Mouse (Mus musculus) midbrain, embryonic 11.5 days (tissue): ENCODE measurements around the gene Rusc2. TPM values are rescaled to one million over a fixed set of nuclear protein-coding genes. Genes with fewer than 3 reads are reported as not detected.

Experiments used
- ATAC-seq: fragments of 200-750 bp; cut with Nextera tagmentation; 2 replicates; pipeline ENCODE4 v1.8.0; 2017; ENCODE audit warnings: moderate TSS enrichment, moderate library complexity; ENCODE audit not compliant: low FRiP score
- DNase-seq: peaks from one replicate; pipeline ENCODE4 v3.0.0; 2015; ENCODE audit warnings: low spot score; ENCODE audit errors: missing footprints
- H3K27ac ChIP-seq: fragments of 300-500 bp; sonication (generic); 2 replicates; pipeline ENCODE4 v1.5.1; 2014; ENCODE audit warnings: low read depth, low read length
- H3K27me3 ChIP-seq: fragments of 300-500 bp; sonication (generic); 2 replicates; pipeline ENCODE4 v1.6.1; 2014; ENCODE audit warnings: mild to moderate bottlenecking, low read length, moderate library complexity, mixed read lengths; ENCODE audit not compliant: control insufficient read depth, insufficient read depth
- H3K36me3 ChIP-seq: fragments of 300-500 bp; sonication (generic); 2 replicates; pipeline ENCODE4 v1.6.1; 2014; ENCODE audit warnings: mild to moderate bottlenecking, low read length, moderate library complexity, mixed read lengths; ENCODE audit not compliant: control insufficient read depth, insufficient read depth
- H3K4me1 ChIP-seq: fragments of 300-500 bp; sonication (generic); 2 replicates; pipeline ENCODE4 v1.6.1; 2014; ENCODE audit warnings: low read length; ENCODE audit not compliant: control insufficient read depth, insufficient read depth
- H3K4me2 ChIP-seq: fragments of 300-500 bp; sonication (generic); 2 replicates; pipeline ENCODE4 v1.6.1; 2014; ENCODE audit warnings: mild to moderate bottlenecking, moderate library complexity
- H3K4me3 ChIP-seq: fragments of 300-500 bp; sonication (generic); 2 replicates; pipeline ENCODE4 v1.5.1; 2014; ENCODE audit warnings: low read depth, low read length
- H3K9ac ChIP-seq: fragments of 300-500 bp; sonication (generic); 2 replicates; pipeline ENCODE4 v1.6.1; 2014; ENCODE audit warnings: low read length
- H3K9me3 ChIP-seq: fragments of 300-500 bp; sonication (generic); 2 replicates; pipeline ENCODE4 v1.6.1; 2016; ENCODE audit warnings: low read length; ENCODE audit not compliant: control insufficient read depth
- WGBS: fragments of 180-500 bp; shearing (Covaris S2); extraction: QIAGEN DNeasy Blood & Tissue Kit; methylation state at CpG from one replicate; pipeline ENCODE4 v1.1.7; 2014; 5-methylcytosine and 5-hydroxymethylcytosine counted together
- polyA plus RNA-seq: library from polyadenylated mRNA; unstranded; fragments of >200 nt; fragmentation: Nextera tagmentation; extraction: Ambion mirVana; gene quantifications from 2 replicates; pipeline ENCODE4 v1.2.1, GENCODE M21; 2014

Gene Rusc2
- polyA plus RNA-seq, 1 experiment from 2014 or later = 13.7 TPM

DNA sequence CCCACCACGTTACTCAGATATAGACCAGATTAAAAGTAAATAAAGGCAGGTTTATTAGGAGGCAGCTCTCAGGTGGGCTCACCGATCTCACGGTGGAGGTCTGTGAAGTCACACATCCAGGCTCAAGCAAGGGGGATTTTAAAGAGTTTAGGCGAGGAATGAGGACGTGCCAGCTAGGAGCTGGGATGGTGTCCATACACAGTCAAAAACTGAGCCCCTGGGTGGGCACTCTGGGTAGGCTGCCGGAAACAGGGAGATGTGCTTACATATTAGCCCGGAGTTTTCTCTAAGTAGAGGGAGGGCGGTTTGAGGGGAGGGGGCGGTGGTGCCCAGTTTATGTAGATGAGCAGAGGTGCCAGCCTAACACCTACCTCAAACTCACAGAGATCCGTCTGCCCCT is 828 bp upstream of the Rusc2 start:
- no peak overlapping the region for H3K9ac ChIP-seq
- peak overlapping the region; percentile 57 for H3K4me3 ChIP-seq
- 59% methylated on average over 10 of the region's 10 CpGs for WGBS
- DNase-seq (no peak), ATAC-seq (no peak)
- H3K9me3 ChIP-seq = no peaks in the 10 kb centered on the region
- H3K4me1 ChIP-seq = peaks cover 8% of the 10 kb centered on the region
- H3K36me3 ChIP-seq = no peaks in the 10 kb centered on the region
- peak overlapping the region; percentile 64 for H3K4me2 ChIP-seq
- no peaks in the 10 kb centered on the region for H3K27me3 ChIP-seq
- H3K27ac ChIP-seq = no peak overlapping the region

GRCm38 (mm10) chr4:43382155-43383020 is 609 bp downstream of the Rusc2 start:
- Histone ChIP-seq H3K27me3 (no peaks in the 10 kb centered on the region), H3K9ac (peak overlapping the region; percentile 74), H3K4me3 (peak overlapping the region; percentile 57), H3K9me3 (no peaks in the 10 kb centered on the region), H3K4me1 (peaks cover 8% of the 10 kb centered on the region), H3K27ac (no peak overlapping the region), H3K4me2 (peak overlapping the region; percentile 64), H3K36me3 (no peaks in the 10 kb centered on the region)
- DNase-seq (no peak), ATAC-seq (peak; percentile 82)
- 11% methylated on average over 21 of the region's 33 CpGs for WGBS

GRCm38 (mm10) chr4:43383246-43384082 is 1.7 kb downstream of the Rusc2 start:
- ATAC-seq = no peak
- H3K4me2 ChIP-seq = no peak overlapping the region
- H3K9ac ChIP-seq = no peak overlapping the region
- H3K27me3 ChIP-seq = no peaks in the 10 kb centered on the region
- H3K36me3 ChIP-seq = no peaks in the 10 kb centered on the region
- 75% methylated on average over 11 of the region's 11 CpGs for whole genome bisulfite sequencing
- no peak for DNase-seq
- peaks cover 8% of the 10 kb centered on the region for H3K4me1 ChIP-seq
- no peak overlapping the region for H3K27ac ChIP-seq
- no peaks in the 10 kb centered on the region for H3K9me3 ChIP-seq
- H3K4me3 ChIP-seq = no peak overlapping the region

- ATAC-seq (no peak), DNase-seq (no peak)
- H3K9ac ChIP-seq = no peak overlapping the region
- no peaks in the 10 kb centered on the region for H3K36me3 ChIP-seq
- WGBS = 85% methylated on average over 5 of the region's 5 CpGs
- H3K27ac ChIP-seq = no peak overlapping the region
- H3K4me1 ChIP-seq = peaks cover 8% of the 10 kb centered on the region
- H3K27me3 ChIP-seq = no peaks in the 10 kb centered on the region
- H3K4me2 ChIP-seq = no peak overlapping the region
- no peak overlapping the region for H3K4me3 ChIP-seq
- no peaks in the 10 kb centered on the region for H3K9me3 ChIP-seq
Measured at GRCm38 (mm10) chr4:43384083-43384460, 2.3 kb downstream of the Rusc2 start.

DNA sequence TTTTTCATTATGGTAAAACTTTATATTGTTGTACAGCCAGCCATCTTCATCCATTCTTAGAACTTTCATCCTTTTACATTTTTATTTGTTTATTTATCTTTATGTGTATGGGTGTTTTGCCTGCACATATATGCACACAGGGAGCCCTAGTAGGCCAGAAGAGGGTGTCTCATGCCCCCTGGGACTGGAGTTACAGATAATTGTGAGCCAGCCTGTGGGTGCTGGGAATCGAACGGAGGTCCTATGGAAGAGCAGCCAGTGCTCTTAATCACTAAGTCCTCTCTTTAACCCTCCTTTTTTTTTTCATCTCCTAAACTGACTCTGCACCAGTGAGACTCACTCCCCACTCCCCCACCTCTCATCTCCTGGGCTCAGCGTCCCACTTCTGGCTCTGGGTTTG is 2.8 kb downstream of the Rusc2 start:
- Histone ChIP-seq H3K27ac (no peak overlapping the region), H3K4me2 (no peak overlapping the region), H3K4me3 (no peak overlapping the region), H3K9ac (no peak overlapping the region), H3K9me3 (no peaks in the 10 kb centered on the region), H3K4me1 (peaks cover 8% of the 10 kb centered on the region), H3K27me3 (no peaks in the 10 kb centered on the region), H3K36me3 (no peaks in the 10 kb centered on the region)
- no peak for DNase-seq
- ATAC-seq = no peak
- WGBS = 92% methylated on average over 3 of the region's 3 CpGs

GRCm38 (mm10) chr4:43386932-43387331 is 5.2 kb downstream of the Rusc2 start:
- DNase-seq (no peak), ATAC-seq (no peak)
- no peaks in the 10 kb centered on the region for H3K36me3 ChIP-seq
- no peak overlapping the region for H3K4me2 ChIP-seq
- no peaks in the 10 kb centered on the region for H3K9me3 ChIP-seq
- no peak overlapping the region for H3K9ac ChIP-seq
- H3K27me3 ChIP-seq = no peaks in the 10 kb centered on the region
- H3K4me3 ChIP-seq = no peak overlapping the region
- H3K4me1 ChIP-seq = peaks cover 2% of the 10 kb centered on the region; the same call in 1 of the 2 replicates
- H3K27ac ChIP-seq = no peak overlapping the region

DNA sequence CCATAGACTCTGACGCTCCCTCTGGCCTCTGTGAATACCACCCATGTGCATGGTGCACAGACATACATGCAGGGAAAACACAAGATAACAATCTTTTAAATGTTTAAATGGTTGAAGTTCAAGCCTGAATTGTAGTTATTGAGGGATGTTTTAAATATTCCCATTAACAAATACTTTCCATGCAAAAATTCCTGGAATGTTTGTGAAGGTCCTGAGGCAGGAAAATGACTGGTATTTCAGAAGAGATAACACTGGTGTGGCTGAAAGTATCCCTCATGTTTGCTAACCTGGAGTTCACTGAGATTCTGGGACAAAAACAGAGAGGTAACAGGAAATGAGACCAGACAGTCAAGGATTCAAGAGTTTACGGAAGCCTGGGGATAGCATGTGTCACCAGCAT is 7.6 kb downstream of the Rusc2 start:
- Histone ChIP-seq H3K27ac (no peak overlapping the region), H3K9me3 (no peaks in the 10 kb centered on the region)
- WGBS = 88% methylated on average over 2 of the region's 2 CpGs

DNA sequence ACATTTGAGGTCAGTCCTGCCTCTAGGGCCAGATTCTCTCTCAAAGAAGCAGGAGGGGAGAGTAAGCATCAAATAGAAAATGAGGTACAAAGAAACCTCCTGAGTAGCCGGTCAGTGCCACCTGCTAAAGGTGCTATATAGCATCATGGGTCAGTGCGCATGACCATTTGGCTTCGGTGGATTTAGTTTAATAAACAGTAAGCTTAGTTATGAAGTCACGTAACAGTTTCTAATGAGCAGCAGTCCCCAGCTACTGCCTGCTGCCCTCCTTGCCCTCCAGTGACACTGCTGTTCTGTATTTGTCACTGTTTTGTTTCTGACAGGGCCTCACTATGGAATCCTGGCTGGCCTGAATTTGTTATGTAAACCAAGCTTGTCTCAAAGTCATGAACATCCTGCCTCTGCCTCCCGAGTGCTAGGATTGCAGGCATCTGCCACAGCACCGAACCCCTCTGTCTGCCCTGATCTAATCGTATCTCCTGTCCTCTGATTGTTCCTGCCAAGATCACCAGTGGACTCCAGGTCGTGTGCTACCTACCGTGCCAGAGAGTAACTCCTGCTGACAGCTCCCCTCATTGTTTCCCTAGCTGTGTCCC is 8.2 kb downstream of the Rusc2 start:
- H3K36me3 ChIP-seq = no peaks in the 10 kb centered on the region
- ATAC-seq = no peak
- WGBS = 63% methylated on average over 9 of the region's 9 CpGs
- H3K4me2 ChIP-seq = no peak overlapping the region
- H3K27ac ChIP-seq = no peak overlapping the region
- H3K4me3 ChIP-seq = no peak overlapping the region
- no peaks in the 10 kb centered on the region for H3K9me3 ChIP-seq
- DNase-seq = no peak
- H3K4me1 ChIP-seq = no peaks in the 10 kb centered on the region
- H3K27me3 ChIP-seq = no peaks in the 10 kb centered on the region
- no peak overlapping the region for H3K9ac ChIP-seq

More for the DNA sequence above, 7.6 kb downstream of the Rusc2 start:
- no peak overlapping the region for H3K9ac ChIP-seq
- DNase-seq = no peak
- H3K27me3 ChIP-seq = no peaks in the 10 kb centered on the region
- no peak for ATAC-seq
- H3K4me1 ChIP-seq = no peaks in the 10 kb centered on the region
- H3K4me2 ChIP-seq = no peak overlapping the region
- no peaks in the 10 kb centered on the region for H3K36me3 ChIP-seq
- H3K4me3 ChIP-seq = no peak overlapping the region
